Mouse (Mus musculus): ENCODE measurements around the gene Gtpbp6.
"Not testable (repeated sequence)": the region's sequence is repeated elsewhere in the genome, so short reads cannot be mapped to it uniquely, and the experiment has no call there.

Gene Gtpbp6

GRCm38 (mm10) chr5:110107581-110108304, at the start of gene Gtpbp6:
Gene Gtpbp6, minus strand, starts transcription at chr5:110108197.
- peak; percentile 93 to 95 for DNase-seq (ENCODE audit: low spot score in 2 of 2)

DNA sequence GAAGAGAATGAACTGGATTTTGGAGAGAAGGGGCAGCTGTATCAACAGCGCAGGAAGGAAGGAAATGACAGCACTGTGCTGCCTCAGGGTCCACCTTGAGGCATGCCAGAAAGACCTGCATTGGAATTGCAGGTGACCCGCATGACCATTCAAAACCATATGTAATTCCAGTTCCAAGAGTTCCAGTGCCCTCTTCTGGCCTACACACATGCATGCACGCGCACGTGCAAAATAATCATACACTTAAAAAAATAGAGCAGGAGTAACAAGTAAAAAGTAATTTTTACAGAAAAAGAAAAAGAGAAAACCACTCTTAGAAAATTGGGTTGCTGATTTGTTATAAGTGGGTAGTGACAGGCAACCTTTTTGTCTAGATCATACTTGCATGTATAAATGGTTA, 35.0 kb upstream of the Gtpbp6 start:
- no peak for DNase-seq (ENCODE audit: low spot score in 2 of 2)

DNA sequence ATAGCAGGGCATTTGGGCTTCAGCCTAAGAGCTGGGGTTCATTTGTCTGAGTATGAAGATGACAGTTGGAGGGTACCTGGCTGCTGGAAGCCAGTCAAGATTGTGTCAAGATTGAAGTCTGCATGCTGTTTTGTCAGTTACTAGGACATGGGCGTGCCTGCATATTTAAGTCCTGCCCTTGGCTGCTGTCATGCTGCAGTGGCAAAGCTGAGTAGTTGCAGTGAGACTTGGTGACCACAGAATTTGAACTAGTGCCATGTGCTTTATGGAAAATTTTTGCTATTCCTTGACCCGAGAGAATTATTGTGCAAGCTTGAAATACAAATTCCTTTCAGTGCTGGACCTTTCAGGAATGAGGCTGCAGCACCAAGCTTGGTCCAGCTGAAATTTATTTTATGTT, 34.3 kb upstream of the Gtpbp6 start:
- no peak for DNase-seq (ENCODE audit: low spot score in 2 of 2)

DNA sequence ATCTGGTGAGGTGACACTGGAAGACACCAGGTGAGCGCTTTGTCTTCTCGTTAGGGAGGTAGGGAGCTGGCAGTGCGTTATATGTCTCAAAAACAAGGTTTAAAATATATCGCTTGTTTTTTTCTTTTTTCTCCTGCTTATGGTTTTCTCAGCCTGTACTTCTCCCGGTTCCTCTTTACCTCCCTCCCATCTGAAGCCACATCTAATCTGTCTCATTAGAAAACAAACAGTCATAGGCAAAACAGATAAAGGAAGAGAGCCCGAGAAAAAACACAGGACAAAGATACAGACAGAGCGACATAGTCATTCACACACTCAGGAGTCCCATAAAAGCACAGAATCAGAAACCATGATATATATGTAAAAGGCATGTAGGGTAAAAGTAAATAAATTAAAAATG, 32.4 kb upstream of the Gtpbp6 start:
- DNase-seq (ENCODE audit: low spot score in 2 of 2): no peak

GRCm38 (mm10) chr5:110139325-110139724, 31.3 kb upstream of the Gtpbp6 start:
- no peak for DNase-seq (ENCODE audit: low spot score in 2 of 2)

DNA sequence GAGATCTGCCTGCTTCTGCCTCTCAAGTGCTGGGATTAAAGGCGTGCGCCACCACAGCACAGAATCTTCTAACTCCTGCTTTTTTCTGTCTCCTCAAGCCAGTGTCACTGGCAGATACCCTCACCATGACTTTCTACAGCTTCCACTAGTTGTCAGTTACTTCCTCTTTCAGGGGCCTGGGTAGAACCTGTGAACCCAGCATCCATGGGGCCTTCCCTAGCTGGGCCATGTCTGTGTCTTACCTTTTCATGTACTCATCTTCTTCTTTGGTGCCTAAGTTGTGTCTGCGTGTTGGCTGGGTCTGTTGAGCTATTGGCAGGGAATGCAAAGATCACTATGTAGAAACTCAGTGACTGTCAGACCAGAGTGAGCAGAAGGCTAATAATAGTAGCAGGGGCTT, 29.8 kb upstream of the Gtpbp6 start:
- DNase-seq (ENCODE audit: low spot score in 2 of 2): no peak

DNA sequence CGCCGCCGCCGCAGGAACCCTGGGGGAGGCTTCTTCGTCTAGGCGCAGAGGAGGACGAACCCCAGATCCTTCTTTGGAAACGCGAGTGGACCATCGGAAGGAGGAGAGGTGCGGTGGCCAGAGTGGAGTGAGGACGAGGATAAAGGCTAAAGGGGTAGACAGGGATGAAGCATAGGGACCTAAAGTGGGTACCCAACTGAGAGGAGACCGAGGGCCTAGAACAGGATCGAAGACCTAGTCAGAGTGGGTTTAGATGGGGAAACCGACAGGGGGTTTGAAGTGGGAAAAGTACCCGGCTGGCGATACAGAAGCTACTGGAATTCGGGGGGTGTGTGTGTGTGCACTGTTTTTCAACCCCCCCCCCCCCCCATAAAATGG, 28.1 kb upstream of the Gtpbp6 start:
- DNase-seq (ENCODE audit: low spot score in 2 of 2): no peak

GRCm38 (mm10) chr5:110135293-110136086, 27.5 kb upstream of the Gtpbp6 start, which contains the start of gene Chfr:
Gene Chfr, plus strand, starts transcription at chr5:110135842.
- DNase-seq (ENCODE audit: low spot score in 2 of 2): peak; percentile 97 to 100

- not testable (repeated sequence) for DNase-seq (ENCODE audit: low spot score in 2 of 2)
Measured at GRCm38 (mm10) chr5:110122380-110122779, 14.4 kb upstream of the Gtpbp6 start.

GRCm38 (mm10) chr5:110109991-110110441, 2.0 kb upstream of the Gtpbp6 start, which contains the start of gene Zfp605:
Gene Zfp605, plus strand, starts transcription at chr5:110110092.
- peak; percentile 93 to 95 for DNase-seq (ENCODE audit: low spot score in 2 of 2)

- DNase-seq (ENCODE audit: low spot score in 2 of 2): no peak
Measured at GRCm38 (mm10) chr5:110108305-110108628, 270 bp upstream of the Gtpbp6 start.

DNA sequence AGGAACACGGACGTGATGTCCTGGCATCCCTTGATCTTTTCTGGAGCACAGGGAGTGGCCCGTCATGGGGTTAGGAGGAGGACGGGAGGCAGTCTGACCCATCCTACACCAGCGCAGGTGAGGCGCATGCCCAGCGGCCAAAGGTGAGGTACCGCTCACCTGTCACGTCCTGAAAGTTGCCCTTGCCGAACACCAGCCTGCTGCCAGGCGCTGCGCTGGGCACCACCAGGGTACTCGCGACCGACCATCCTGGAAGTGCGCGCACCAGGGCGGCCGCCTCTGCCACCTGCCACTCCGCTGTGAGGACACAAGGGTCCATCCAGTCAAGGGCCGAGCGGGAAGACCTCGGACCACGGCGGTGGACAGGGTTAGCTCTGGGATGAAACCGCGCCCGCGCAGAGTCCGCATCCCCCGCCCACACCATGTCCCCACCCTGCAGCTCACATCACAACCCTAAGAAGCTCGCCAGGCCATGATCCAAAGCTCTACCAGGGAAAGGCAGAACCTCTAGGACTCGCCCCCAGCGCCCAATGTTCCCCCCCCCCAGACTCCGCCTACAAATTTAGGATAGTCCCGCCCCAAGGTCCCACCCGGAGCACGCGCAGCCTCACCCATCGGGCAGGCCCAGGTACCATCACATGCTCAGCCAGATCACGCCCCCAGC, 964 bp downstream of the Gtpbp6 start:
- peak in 1 of 2 experiments; percentile 41 for DNase-seq (ENCODE audit: low spot score in 2 of 2)

DNA sequence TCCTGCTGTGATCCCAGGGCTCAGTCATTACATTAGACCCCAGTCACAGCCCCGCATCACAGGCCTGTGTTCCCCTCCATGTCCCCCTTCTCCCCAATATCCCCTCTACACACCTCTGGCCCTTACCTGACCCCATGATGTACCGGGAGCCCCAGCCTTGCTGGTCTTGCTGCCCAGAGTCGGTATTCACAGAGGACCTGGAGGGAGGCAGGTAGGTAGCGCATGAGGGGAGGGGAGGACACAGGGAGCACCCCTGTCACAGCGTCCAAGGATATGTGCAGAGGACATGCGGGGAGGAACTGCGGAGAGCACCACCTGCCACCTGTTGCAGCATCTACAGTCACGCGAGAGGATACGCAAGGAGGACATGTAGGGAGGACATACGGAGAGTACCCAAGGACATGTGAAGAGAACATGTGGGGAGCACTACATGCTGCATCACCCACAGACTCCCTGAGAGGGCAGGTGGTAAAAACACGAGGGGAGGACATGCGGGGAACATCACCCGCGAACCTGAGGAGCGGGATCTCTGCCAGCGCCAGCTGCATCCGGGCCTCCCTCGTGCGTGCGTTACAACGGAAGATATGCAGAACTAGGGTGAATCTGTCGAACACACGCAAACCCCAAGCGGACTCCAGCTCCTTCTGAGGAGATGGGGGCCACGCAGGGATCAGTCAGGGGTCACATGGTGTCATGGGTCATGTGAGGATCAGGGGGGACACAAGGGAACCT, 1.7 kb downstream of the Gtpbp6 start:
- peak in 1 of 2 experiments; percentile 11 for DNase-seq (ENCODE audit: low spot score in 2 of 2)

DNA sequence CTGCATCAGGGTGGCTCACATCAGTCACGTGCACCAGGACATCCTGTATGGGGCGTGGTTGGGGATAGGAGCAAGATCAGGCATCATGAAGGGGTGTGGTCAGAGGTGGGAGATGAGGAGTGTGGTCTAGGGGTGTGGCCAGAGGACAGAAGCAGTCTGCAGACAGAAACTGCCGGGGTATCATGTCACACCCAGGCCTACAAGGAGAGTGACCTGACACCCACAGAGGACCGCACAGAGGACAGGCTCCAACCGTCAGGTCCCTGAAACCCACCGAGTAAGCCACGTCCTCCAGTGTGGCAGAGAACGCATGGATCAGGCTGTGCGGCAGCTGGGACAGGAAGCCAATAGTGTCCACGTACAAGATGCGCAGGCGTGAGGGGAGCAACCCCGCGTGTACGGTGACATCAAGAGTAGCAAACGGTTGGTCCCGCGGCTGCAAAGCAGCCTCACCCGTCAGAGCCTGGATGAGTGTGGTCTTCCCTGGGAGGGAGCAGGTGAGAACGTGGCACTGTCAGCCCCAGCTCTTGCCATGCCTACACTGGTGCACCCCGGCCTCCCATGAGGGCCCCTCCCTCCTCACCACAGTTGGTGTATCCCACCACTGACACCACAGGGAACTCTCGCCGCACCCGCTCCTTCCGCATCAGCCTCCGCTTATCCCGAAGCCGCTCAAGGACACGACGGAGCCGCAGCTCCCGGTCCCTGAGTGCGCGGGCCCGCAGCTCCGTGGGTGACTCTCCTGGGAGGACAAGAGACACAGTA, 3.2 kb downstream of the Gtpbp6 start:
- peak in 1 of 2 experiments; percentile 12 for DNase-seq (ENCODE audit: low spot score in 2 of 2)

DNA sequence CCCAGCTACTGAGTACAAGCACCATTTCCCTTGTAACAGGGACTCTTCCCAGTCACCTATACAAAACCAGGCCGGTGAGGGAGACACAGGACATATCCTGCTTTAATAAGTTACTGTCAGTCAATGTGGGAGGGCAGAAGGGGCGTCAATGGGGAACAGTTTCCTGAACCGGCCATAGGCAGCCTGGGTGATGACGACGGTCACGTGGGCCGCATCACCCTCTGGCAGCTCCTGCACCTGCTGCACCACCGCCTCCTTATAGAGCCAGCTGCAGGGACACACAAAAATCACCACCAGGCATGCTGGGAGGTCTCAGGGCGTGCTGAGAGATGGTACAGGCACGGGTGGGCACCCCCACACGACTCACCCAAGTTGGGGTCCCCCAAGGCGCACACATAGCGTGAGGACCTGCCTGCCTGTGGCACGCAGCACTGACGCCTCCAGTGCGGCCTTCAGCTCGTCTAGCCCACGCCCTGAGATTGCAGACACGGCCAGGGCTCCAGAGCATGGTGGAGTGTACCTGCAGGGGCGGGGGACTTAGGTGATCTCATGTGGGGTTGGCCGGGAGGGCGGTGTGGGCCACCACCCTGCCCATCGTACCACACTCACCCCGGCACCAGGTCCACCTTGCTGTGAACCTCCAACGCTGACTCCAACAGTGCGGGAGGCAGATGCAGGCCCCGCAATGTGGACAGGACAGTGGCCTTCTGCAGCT, 3.9 kb downstream of the Gtpbp6 start:
- DNase-seq (ENCODE audit: low spot score in 2 of 2): no peak

DNA sequence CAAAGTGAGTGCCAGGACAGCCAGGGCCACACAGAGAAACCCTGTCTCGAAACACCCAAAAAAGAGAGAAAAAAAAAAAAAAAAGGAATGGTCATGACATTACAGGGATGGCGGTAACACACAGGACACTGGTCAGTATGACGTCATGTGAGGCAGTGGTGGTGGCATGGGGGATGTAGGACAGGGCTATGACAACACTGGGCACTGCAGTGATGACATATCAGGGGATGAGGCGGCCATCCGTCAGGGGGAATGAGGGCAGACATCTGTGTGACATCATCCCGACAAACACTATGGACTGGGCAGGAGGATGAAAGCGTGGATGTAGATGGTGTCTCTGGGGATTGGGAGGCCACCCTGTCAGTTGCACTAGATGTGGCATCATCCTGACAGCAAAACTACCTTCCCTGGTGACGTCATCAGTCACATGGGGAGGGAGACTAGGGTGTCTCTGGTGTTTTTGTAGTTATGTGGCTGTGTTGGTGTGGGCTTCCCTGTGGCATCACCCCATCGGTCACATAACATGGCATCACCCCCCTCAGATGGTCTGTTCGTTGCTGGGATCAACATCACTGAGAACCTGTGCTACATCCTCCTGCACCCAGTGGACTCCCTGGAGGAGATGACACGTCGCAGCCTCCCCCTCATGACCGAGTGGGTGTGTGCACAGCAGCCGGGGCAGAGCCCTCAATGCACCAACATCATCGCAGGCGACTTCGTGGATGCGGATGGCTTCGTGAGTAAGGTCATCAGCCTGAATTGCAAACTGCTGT, 5.0 kb downstream of the Gtpbp6 start:
- peak in 1 of 2 experiments; percentile 21 for DNase-seq (ENCODE audit: low spot score in 2 of 2)

GRCm38 (mm10) chr5:110102429-110102828, 5.6 kb downstream of the Gtpbp6 start:
- no peak for DNase-seq (ENCODE audit: low spot score in 2 of 2)

- DNase-seq (ENCODE audit: low spot score in 2 of 2): peak in 1 of 2 experiments; percentile 80
Measured at GRCm38 (mm10) chr5:110101716-110102347, 6.2 kb downstream of the Gtpbp6 start.

Measured in left cerebral cortex, adult 9 months (tissue).